Mouse (Mus musculus): ENCODE measurements at regions not wholly inside any gene's neighbourhood (a gene's known extent, or its start where the extent isn't known, plus 50 kb on each side); places are given as distances from the start of the nearest gene placed in this dataset.
A peak's percentile ranks its signal among the peaks of the same experiment; 100 is the strongest.
"Not testable (repeated sequence)": the region's sequence is repeated elsewhere in the genome, so short reads cannot be mapped to it uniquely, and the experiment has no call there.

DNA sequence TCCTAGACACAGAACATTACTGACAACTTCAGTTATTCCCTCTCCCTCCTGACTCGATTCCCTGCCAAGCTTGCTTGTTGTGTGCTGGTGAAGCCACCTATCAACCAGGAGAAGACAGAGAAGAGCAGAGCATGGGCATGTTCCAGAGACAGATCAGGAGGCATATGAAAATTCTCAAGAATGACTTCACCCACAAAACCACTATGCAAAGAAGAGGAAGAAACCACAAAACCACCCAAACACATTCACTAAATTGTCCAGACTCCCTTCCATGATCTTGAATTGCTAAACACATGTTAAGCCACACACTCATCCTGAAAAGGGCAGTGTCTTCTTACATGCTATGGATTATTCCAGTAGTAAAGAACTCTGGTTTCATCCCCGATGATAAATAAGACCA lies 284.8 kb upstream of the Tex13c3 start:
- no peak for DNase-seq

DNA sequence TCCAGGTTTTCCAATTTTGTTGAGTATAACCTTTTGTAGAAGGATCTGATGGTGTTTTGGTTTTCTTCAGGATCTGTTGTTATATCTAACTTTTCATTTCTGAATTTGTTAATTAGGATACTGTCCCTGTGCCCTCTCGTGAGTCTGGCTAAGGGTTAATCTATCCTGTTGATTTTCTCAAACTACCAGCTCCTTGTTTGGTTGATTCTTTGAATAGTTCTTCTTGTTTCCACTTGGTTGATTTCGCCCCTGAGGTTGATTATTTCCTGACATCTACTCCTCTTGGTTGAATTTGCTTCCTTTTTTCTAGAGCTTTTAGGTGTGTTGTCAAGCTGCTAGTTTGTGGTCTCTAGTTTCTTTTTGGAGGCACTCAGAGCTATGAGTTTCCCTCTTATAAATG lies 270.4 kb upstream of the Tex13c3 start:
- DNase-seq = not testable (repeated sequence)

DNA sequence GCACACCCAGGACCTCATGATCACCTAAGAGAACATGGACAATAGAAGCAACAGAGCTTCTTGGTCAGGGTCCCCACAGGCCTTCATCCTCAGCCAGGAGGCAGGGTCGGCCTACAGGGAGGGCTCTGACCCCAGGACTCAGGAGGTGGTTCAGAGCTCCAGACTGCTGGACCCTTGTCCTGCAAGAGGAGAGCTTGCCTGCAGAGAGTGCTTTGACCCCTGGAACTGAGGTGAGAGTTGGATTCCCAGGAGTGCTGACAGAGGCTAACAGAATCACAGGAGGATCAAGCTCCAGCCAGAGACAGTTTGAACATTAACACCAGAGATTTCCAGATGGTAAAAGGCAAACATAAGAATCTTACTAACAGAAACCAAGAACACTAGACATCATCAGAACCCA lies 227.9 kb upstream of the Tex13c3 start:
- DNase-seq = peak in 1 of 2 experiments; percentile 1

DNA sequence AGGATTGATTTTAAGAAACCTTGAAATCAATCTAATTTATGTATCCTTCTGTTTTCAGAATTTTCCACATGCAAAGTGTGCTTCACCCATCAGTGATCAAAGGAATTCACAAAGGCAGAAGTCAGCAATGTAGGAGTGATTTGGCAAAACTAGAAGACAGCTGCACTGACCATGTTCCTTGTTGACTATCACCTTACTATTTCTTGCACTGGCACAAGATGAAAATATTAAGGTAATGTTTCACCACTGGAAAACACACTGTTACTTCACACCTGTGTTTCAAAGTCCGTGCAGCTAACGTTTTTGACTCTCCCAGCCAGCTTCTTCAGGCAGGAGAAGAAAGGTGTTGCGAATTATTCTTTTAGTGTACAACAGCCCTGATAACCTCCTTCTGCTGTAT lies 221.4 kb upstream of the Tex13c3 start:
- DNase-seq = no peak

DNA sequence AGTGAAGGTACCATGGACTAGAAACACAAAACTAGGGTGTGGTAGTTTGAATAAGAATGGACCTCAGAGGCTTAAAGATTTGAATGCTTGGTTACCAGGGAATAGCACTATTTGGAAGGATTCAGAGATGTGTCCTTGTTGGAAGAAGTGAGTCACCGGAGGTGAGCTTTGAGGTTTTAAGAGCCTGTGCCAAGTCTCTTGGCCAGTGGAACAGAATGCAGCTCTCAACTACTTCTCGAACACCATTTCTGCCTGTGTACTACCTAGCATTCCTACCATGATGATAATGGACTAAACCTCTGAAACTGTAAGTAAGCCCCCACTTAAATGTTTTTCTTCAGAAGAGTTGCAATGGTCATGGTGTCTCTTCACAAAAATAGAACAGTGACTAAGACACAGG lies 219.2 kb upstream of the Tex13c3 start:
- no peak for DNase-seq

DNA sequence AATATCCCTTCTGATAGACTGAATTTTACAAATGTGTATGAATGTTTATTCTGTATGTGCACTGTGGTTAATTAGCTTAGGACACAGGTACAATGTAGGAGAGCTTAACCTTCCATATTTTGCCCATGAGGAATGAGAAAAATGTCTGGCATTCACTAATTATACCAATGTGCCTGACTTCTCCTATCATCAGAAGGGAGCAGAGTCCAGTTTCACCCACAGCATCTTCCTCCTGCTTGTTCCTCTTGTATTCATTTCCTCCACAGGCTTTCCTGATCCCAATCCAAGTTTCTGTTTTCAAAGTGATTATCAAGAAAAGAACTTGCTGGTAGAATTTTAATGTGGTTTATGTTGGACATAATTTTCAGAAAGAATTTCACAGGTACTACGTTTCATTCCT lies 206.4 kb upstream of the Tex13c3 start:
- DNase-seq = no peak
